Mouse (Mus musculus) granulocyte monocyte progenitor cell, adult 5-6 weeks (primary cell): Measurements from ENCODE around the gene Ppib. TPM values are rescaled to one million over a fixed set of nuclear protein-coding genes. Genes with fewer than 3 reads are reported as not detected.

Source experiments
- total RNA-seq, 2 experiments: library from RNA; stranded (forward) in 1 of 2; stranded (reverse) in 1 of 2; fragments of 200-712, 200-1000 nt in 1 of 2; fragments of >200 nt in 1 of 2; fragmentation: Nextera tagmentation in 1 of 2; gene quantifications; 2 replicates each; pipeline ENCODE4 v1.2.3; 2014 to 2017

Ppib gene
- total RNA-seq, 2 experiments from 2014 or later: 591 to 786 TPM

Other genes with a start within 250 kb of the Ppib start
- 26.1 and 28.9 TPM in 2 replicates for gene Zfp609, start 232.7 kb upstream of the Ppib start, total RNA-seq (2014; fragmentation: Nextera tagmentation)
- gene Zfp609, start 232.7 kb upstream of the Ppib start, total RNA-seq (2017): 4.3 and 5.1 TPM in 2 replicates
- 83.5 and 134 TPM in 2 replicates for gene Pclaf, start 170.0 kb upstream of the Ppib start, total RNA-seq (2014; fragmentation: Nextera tagmentation)
- gene Pclaf, start 170.0 kb upstream of the Ppib start, total RNA-seq (2017): 235 and 300 TPM in 2 replicates
- 13.8 and 16.7 TPM in 2 replicates for gene Trip4, start 151.4 kb upstream of the Ppib start, total RNA-seq (2014; fragmentation: Nextera tagmentation)
- gene Trip4, start 151.4 kb upstream of the Ppib start, total RNA-seq (2017): 18.4 and 27.0 TPM in 2 replicates
- gene Csnk1g1, start 151.3 kb upstream of the Ppib start, total RNA-seq (2014; fragmentation: Nextera tagmentation): 16.9 and 19.5 TPM in 2 replicates
- gene Csnk1g1, start 151.3 kb upstream of the Ppib start, total RNA-seq (2017): 11.8 and 16.5 TPM in 2 replicates
- gene Snx22, start 9.5 kb downstream of the Ppib start, total RNA-seq (2014; fragmentation: Nextera tagmentation): not detected in 2 replicates
- gene Snx22, start 9.5 kb downstream of the Ppib start, total RNA-seq (2017): 0.93 and 1.2 TPM in 2 replicates
- 71.0 and 93.3 TPM in 2 replicates for gene Snx1, start 66.4 kb downstream of the Ppib start, total RNA-seq (2014; fragmentation: Nextera tagmentation)
- gene Snx1, start 66.4 kb downstream of the Ppib start, total RNA-seq (2017): 109 and 124 TPM in 2 replicates
- gene Ciao2a, start 66.4 kb downstream of the Ppib start, total RNA-seq (2014; fragmentation: Nextera tagmentation): 237 and 248 TPM in 2 replicates
- gene Ciao2a, start 66.4 kb downstream of the Ppib start, total RNA-seq (2017): 172 and 204 TPM in 2 replicates
- 0.30 and 0.58 TPM in 2 replicates for gene Dapk2, start 98.0 kb downstream of the Ppib start, total RNA-seq (2014; fragmentation: Nextera tagmentation)
- 0.31 and 1.9 TPM in 2 replicates for gene Dapk2, start 98.0 kb downstream of the Ppib start, total RNA-seq (2017)